Mouse (Mus musculus) urinary bladder, postnatal 25 days (tissue): ENCODE data around the gene Otulinl.
"Not testable (repeated sequence)": the region's sequence is repeated elsewhere in the genome, so short reads cannot be mapped to it uniquely, and the experiment has no call there.

Experiments
- DNase-seq: peaks from one replicate; pipeline ENCODE4 v3.0.0; 2022; ENCODE audit warnings: low spot score

The Otulinl gene

DNA sequence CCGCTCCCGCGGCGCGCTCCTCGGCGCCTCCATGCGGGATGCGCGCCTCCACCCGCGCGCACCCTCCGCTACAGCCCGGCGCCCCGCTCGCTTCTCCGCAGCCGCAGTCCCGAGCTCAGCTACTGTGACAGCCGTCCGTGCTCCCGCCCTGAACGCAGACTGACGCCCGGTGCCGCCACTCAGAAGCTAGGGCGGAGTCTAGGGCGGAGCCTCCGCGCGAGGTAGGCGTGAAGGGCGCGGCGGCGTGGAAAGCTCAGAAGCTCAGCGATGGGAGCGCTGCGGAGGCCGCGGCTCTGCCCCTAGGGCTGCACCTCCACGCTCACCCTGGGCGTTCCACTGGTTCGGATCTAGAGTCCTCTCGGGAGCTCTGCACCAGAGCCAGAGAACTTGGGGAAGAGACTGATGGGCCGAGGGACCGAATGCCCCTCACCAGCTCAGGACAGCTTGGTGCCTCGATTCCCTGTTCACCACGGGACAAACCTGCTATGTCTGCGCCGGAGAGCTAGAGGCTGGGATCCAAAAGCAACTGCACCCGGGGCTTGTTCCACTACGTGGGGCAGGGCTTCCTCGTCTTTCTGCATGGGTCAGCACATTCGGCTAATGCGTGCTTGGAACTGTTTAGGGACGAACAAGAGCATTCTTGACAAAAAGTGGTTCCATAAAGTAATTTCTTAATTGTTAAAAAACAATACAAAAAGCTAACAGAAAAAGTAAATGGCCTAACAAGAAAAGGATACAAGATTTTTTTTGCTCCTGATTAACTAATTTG lies at the start of gene Otulinl:
Gene Otulinl (minus strand): TSS at position 161 of the 769 bp plus-strand sequence.
- DNase-seq: peak; percentile 94

DNA sequence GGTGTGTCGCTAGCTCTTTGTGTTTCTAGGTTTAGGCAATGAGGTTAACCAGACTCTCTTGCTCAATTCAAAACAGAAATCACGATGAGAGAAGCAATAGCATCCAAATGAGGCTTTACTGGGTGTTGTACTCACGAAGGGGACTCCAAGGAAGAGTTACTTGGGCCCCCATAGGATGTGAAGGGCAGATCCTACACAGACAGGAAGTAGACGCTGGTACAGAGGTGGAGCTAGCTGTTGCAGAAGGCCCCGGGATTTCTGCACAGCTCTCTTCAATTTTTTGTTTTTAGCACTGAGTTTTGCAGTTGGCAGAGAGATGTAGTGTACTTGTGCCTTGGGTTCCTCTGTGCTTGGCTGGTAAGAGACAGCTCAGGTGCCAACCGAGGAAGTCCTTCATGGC lies 44.8 kb upstream of the Otulinl start:
- no peak for DNase-seq

DNA sequence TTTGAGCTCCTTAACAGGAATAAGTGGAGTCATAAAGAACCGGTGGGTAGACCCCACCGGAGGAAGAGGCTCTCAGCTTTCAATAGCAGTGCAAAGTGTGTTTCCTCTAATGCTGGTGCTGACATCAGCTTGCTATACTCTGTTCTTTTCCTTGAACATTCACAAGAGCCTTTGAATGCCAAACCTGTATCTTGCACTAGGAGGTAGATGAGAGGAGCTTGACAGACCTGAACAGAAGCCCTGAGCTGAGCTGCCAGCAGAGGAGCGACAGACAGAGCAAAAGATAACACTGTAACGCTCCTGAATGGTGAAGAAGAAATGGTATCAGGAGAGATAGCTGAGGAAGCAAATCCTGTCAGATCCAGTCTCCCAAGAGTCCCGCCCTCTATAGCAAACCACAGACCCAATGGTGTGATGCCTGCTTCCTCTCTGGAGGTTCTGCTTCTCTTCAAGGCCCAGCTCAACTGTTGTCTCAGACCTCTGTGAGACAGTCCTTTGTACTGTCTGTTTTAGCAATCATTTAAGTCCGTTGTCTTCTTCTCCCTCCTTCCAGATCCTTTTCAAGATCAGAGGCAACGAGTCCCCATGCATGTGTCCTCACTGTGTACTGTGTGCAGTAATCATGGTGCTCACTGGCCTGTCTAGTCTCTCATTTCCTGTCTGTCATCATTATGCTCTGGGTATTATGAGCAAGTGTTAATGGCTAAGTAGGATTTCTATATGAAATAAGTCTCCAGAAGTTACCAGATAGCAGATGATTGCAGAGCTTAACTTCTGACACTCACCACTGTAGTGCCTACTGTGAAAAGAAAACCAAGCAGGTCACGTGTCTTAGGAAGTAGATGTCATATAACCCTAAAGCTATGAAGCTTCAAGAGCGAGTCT lies 43.7 kb upstream of the Otulinl start:
- DNase-seq: no peak

DNA sequence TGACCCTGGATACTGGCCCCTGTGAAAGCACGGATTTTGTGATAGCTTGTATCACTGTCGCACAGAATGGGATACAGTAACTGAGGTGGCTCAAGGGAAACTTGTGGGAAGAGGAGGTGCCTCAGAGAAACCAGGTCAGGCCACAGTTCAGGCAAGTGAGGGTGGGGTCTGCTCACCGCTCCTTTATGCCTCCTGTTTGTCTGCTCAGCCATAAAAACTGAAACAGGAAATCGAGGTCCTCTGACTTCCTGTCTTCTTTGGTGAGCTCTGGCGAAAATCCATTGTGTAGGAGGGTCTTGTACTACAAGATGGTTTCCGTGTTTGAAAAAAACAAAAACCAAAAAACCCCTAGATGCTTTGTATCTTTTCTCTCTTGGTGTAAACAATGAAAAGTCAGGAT lies 42.9 kb upstream of the Otulinl start:
- DNase-seq: no peak

GRCm38 (mm10) chr15:27723746-27724145 lies 42.4 kb upstream of the Otulinl start:
- DNase-seq: no peak

DNA sequence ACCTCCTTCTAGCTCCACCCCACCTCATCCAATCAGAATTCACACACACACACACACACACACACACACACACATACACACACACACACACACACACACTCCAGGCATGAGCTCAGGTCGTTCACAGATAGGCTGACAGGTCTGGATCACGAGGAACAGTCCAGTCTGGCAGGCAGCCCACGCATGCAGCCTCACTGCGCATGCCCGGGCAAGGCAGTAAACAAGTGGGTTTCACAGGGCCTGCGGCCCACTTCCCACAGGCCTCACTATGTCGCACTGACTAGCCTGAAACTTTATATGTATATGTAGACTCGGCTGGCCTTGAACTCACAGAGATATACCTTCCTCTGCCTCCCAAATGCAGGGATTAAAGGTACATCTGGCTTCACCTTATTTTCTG lies 38.9 kb upstream of the Otulinl start:
- DNase-seq: not testable (repeated sequence)

GRCm38 (mm10) chr15:27718668-27719067 lies 37.3 kb upstream of the Otulinl start:
- DNase-seq: no peak

DNA sequence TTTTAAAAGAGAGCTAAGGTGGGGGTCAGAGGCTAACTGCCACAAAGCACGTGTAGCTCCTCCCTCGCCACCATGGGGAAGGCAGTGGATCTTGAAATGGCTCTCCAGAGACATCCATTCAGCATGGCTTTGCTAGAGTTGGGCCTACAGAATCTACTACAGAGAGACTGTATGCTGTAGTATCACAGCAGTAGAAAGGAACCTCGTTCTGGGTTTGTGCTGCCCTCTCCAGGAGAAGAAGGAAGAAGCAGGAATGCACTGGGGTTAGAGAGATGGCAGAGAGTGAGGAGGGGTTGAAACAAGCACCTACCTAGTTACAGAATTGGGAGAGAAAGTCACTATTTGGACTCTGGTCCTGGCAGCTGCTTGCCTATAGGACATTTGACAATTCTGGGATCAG lies 34.0 kb upstream of the Otulinl start:
- no peak for DNase-seq

DNA sequence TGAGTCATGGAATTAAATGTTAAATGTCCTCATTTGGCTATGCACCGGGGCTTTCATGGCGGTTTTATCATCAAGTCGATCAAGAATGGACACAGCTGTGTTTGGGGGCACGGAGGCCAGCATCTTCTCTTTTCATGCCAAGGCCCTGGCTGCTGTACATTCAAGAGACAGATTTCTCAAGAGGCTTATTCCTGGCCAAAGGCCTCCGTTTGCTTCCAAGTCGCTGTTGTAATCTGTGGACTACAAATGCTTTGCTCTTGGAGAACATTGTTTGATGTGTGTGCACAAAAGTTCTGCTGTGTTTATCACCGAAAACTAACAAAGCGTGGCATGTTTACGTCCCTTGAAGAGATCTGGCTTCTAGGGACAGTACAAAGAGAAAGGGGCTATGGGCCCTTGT lies 29.3 kb upstream of the Otulinl start:
- DNase-seq: peak; percentile 18

- DNase-seq: no peak
These were observed 27.7 kb upstream of the Otulinl start for GRCm38 (mm10) chr15:27708968-27709612.

GRCm38 (mm10) chr15:27708499-27708898 lies 27.1 kb upstream of the Otulinl start:
- DNase-seq: no peak

GRCm38 (mm10) chr15:27702972-27703313 lies 21.6 kb upstream of the Otulinl start:
- no peak for DNase-seq

DNA sequence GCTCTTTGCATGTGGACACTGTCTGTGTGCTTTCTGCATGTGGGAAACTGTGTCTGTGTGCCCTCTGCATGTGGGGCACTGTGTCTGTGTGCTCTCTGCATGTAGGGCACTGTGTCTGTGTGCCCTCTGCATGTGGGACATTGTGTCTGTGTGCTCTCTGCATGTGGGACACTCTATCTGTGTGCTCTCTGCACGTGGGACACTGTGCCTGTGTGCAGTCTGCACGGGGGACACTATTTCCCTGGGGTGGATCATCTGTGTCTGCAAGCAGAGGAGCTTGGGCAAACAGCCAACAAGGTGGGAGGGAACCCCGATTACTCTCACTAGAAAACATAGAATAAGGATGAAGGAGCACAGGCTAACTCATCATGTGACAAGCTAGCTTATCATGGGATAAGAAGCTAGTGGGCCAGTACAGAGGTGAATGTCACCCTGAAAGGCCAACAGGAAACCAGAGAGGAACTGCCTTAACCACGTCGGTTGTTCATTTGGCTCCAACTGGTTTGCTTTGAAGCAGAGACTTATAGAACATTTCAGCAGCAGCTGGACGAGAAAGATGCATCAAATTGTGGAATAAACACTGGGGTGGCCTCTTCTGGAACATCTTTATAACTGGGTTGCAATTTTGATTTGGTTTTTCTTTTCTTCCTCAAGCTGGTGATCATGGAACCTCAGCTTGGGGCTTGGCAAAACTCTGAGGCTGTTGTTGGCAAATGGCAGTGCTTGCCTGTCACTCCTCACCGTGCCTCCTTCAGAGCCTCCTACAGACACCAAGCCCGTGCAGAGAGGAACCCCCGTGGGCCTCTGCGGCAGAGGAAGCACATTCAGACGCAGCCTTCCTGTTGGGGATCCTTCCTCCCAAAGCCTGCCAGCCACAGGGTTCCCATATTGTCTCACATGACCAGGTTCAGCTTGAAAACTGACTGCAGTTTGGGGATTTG lies 20.9 kb upstream of the Otulinl start:
- DNase-seq: no peak

DNA sequence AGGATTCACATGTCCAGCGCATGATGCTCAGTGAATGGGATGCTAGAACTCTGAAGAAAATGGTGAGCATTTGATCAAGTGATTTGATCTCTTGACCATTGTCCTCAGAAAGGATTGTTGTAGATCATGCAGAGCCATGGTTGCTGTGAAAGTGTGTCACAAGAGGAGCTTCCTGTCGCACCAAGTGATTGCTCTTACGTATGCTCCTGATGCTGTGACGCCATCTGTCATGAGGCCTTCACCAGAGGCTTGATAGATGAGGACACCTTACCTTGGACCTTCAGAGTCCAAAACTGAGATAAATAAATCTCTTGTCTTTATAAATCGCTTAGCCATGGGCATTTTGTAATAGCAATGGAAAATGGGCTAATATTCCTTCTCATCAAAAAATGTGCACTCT lies 16.3 kb upstream of the Otulinl start:
- DNase-seq: no peak

DNA sequence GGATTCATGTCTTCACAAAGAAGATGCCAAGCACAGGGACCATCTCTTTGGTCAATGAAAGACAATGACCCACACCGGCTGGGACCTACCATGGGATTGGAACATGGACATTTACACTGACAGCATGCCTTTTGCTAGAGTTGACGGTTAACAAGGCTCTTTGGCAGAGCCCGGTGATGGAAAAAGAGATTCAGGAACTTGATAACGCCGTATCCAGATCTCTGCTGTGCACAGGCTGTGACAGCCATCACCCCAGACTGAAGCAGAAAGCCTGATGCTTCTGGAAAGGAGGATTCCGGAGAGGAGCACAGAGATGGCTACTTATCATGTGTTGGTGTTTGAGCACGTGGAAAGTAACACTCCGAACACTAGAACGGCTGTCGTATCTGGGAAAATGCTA lies 11.9 kb upstream of the Otulinl start:
- no peak for DNase-seq

DNA sequence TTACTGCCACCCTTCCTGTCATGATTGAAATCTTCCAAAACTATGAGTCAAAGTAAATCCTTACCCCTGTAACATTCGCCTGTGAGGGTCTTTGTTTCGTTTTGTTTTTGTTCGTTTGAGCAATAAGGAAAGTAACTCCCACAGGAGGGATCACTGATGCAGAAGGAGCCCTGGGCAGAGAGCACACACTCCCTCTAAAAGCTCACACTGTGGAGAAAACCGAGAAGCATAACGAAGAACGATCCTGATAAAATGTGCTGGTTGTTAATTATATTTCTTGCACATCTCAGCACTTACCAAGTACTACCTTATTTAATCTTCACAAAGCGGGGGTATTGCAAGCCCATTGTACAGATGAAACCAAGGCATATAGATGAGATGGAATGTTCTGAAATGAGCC lies 10.8 kb upstream of the Otulinl start:
- DNase-seq: no peak

DNA sequence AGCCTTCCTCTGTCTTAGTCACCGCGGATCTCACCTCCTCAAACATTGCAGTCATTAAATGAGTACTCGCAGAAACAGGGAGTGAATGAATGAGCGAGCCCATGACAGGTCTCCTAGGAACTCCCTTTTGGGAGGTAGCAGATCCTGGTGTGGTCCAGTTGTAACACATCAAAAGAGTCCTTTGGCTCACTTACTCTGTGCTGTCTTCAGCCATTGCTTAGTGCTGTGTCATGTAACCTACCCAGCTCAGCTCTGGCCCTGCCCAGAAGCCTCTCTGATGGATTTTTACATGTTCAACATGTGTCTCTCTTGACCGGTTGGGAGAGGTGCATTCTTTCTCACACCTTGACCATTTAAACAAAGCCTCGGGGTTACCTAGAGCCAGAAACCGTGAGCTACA lies 9.8 kb upstream of the Otulinl start:
- no peak for DNase-seq

GRCm38 (mm10) chr15:27688041-27688651 lies 6.8 kb upstream of the Otulinl start:
- no peak for DNase-seq

DNA sequence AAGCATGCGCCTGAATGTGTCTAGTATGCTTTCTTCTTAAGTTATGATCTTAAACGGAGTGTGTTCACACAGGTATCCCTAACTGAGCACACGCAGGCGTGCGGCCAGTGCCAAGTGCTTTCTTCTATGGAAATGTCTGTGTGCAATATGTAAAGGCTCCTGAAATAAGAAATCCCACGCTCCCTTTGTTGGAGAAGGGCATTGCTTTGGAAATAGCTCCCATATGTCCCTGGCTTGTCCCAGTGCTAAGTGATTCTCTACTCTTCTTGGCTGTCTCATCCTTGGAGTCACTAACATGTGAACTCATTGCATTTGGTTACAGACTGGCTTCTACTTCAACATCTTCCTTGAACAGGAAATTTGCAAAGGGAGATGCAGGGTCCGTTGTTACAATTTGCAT lies 3.4 kb upstream of the Otulinl start:
- DNase-seq: no peak

DNA sequence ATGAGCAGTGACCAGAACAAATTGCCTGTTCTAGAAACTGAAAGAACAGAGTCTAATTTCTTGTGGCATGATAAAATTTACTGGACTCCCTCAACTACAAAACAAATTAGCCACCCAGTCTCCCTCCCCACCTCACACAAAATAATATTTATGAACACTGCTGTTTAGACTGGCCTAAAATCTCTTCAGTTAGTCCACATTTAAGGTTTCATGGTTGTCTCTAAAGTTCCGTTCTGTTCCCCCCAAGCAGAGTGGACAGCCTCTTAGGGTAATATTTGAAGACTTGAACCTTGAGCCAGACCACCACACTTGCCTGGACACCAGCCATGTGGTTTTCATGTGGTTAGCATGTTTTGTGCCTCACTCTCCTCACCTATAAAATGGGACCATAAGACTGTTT lies 1.8 kb upstream of the Otulinl start:
- DNase-seq: no peak

- DNase-seq: no peak
These were observed 1.2 kb upstream of the Otulinl start for GRCm38 (mm10) chr15:27682619-27683018.
